Mouse (Mus musculus): Measurements from ENCODE around the gene Dync1i1.

Gene Dync1i1

DNA sequence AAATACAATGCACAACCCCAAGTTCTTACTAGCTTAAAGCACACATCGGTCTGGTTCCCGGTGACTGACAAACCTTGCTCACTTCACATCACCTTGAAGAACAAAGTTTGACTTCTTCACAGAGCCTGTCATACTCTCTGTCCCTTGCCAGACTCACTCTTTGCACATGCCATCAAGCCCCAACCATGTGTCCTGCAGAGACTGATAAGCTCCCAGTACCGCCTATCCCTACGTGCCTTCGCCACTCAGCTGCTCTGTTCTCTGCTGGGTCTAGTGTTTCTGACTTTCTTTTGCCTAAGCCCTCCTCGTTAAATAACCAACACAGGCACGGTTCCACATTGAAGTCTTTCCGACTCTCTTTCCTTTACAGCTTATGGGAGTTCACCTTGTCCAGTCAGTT, 244.2 kb downstream of the Dync1i1 start:
- DNase-seq (ENCODE audit: low spot score): no peak

- DNase-seq (ENCODE audit: low spot score): no peak
These were observed 250.8 kb downstream of the Dync1i1 start for GRCm38 (mm10) chr6:5976241-5976640.

GRCm38 (mm10) chr6:5977238-5977920, 251.9 kb downstream of the Dync1i1 start:
- DNase-seq (ENCODE audit: low spot score): no peak

- DNase-seq (ENCODE audit: low spot score): no peak
These were observed 265.8 kb downstream of the Dync1i1 start for GRCm38 (mm10) chr6:5991243-5991642.

DNA sequence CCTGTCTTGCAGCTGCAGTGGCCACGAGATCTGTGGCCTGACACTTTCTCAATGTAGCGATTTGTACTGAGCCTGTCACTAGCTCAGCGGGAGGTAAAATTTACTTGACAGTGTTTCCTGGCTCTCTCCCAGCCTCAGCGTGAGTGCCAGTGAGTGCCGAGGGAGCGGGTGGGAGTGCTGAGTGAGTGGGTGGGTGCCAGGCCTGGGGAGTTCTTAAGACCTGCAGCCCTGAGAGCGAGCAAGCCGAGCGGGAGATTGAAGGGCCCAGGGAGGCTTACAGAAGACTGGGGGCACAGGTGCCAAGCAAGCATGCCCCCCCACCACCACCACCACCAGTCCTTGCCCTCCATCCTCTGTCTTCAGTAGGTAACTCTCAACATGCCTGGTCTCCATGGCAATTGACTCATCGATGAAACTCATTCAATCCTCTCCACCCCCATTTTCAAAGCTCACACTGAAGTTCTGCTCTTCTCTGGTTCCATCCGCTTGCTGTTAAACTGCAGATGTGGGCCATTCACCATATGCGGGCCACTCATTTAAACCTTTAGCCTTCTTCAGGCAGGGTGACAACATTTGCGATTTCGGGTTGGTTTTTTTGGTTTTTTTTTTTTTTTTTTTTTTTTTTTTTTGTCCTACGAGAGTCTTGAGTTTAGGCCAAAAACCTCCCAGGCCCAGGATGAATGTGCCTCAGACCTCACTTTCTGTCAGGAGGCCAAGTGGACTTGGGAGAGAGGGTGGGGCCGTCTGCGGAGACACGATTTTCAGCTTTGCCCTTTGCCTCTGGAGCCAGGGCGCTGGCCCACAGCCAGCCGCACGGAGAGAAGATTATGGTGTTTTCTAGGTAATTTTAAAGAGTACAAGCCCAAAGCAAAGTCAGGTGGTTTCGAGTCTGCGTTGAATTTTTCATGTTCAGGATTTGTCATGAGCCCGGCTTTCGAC, 266.6 kb downstream of the Dync1i1 start:
- DNase-seq (ENCODE audit: low spot score): no peak

DNA sequence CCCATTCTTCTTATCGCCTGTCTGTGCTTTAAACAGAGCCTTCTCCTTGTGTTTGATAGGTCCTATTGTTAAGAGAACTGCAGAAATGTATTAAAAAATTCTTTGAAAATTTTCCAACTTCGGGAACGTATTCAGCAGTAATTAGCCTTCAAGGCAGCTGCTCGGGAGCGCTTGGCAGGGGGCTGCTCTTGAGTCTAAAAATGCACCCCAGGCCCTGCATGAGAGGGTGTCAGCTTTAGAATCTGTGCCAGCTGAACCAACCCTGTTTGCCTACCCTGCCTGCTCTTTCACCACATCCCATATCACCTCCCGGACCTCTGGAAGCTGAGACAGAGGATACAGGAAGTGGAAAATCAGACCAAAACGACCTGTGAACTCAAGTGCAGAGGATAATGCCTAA, 267.6 kb downstream of the Dync1i1 start:
- DNase-seq (ENCODE audit: low spot score): no peak

GRCm38 (mm10) chr6:5997535-5997934, 272.1 kb downstream of the Dync1i1 start:
- no peak for DNase-seq (ENCODE audit: low spot score)

DNA sequence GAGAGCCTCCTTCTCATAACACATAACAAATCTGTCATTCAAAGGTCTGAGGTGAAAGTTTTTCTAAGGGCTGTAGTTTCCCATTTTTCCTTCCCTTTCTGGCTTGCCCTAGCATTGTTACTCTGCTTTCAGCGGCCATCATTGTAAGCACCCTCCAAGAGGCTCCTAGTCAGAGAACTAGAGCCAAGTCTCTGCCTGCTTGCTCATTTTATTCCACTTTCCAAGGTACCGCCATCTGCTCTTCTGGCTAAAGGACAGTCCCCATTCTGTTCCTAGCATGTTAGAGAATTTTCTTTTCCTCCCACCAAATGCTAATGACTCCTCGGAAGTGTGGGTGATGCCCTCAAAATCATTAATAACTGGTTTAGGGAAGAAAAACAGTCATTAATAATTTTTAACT, 276.6 kb downstream of the Dync1i1 start:
- DNase-seq (ENCODE audit: low spot score): no peak

DNA sequence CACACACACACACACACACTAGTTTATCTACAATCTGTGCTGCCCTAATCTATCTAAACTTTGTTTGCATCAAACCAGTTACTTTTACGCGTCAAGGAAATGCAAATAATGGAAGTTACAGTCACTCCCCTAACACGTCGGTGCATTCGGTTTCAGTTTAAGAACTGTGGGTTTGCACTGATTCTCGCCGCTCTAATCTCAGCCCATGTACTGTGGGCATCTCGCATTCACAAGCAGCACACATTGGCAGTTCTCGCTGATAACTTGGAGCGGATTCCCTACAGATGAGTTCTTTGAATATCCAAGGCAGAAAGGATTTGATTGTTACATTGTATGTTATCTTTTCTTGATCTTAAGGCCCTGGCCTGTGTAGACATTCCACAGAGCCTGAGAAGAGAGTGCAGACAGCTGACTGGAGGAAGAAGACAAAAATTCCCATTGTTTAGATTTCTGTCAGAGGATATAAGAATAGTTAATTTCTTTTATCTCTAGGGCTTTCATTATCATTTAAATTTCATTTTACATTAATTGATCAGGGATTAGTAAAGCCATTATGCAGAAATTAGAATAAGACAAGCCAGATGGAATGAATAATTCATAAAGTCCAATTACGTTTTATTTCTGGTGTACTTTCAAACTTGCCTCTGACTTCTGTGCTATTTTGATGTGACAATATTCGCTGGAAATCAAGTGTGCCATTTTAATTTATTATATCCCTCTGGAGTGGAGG, 279.5 kb downstream of the Dync1i1 start:
- DNase-seq (ENCODE audit: low spot score): no peak

GRCm38 (mm10) chr6:6005762-6006431, 280.5 kb downstream of the Dync1i1 start:
- DNase-seq (ENCODE audit: low spot score): no peak

DNA sequence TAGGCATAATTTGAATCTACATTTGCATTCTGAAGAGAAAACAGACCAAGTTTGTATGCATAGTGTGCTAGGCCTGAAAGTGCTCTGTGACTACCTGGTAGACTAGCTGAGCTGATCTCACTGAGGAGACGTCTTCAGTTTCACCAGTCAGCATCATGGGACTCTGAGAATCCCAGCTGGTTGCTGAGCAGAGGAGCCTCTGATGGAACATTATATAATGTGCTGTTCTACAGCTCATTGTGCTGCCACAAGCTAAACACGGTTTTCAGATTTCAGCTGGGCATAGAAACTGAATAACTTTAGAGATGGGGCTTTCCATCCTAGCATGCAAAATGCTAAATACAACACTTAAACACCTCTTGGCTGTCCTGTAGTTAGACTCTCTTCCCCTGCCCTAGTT, 285.9 kb downstream of the Dync1i1 start:
- DNase-seq (ENCODE audit: low spot score): no peak

- DNase-seq (ENCODE audit: low spot score): no peak
These were observed 290.2 kb downstream of the Dync1i1 start for GRCm38 (mm10) chr6:6015616-6016015.

GRCm38 (mm10) chr6:6016931-6017330, 291.5 kb downstream of the Dync1i1 start:
- no peak for DNase-seq (ENCODE audit: low spot score)

DNA sequence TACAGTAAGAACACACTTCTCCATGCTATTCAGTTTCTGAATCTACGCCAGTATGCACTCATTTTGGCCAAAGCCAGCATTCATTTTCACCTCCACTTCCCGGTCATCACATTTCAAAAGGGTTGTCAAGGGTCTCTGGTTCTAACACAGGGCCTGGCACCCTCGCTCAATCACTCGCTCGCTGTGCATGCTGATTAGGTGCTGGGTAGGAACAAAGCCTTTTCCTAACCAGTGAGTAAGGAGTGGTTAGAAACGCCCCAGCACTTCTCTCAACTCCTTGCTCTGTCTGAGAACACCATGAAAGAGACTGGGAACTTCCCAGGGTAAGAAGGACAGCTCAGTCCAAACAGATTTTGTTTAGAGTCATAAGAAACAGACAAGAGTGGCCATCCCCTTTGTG, 298.5 kb downstream of the Dync1i1 start:
- no peak for DNase-seq (ENCODE audit: low spot score)

GRCm38 (mm10) chr6:6027664-6028063, 302.2 kb downstream of the Dync1i1 start:
- DNase-seq (ENCODE audit: low spot score): no peak

GRCm38 (mm10) chr6:6038773-6039550, 313.5 kb downstream of the Dync1i1 start:
- DNase-seq (ENCODE audit: low spot score): no peak

DNA sequence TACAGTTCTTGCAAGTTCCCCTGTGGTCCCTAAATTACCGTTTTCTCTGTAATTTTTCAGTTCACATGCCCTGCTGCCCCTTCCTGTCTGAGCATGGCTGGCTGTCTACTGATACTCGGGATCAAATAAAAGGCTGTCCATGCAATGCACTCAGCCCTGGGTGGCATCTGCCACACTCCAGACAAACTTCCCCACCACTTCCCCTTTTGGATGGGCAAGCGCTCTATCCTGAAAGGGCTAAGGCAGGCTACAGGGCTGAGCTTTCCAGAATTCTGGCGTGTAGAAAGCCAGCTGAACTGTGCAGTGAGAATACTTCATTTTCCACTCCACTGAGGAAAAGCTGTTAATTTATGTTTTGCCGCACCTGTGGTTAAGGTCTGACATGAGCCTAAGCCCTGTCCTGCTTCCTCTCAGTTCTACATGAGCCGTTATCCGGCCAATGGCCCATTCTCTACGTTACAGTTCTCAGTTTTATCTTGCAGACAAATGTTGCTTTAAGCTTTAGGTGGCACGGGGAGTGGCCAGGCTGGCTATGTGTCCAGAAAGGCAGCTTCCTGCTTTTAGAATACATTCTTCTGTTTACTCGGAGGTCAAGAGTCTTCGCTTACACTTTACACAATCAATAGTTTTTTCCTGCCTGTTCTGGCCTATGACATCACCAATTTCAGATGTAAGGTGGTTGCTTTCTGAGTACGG, 321.4 kb downstream of the Dync1i1 start:
- DNase-seq (ENCODE audit: low spot score): no peak

DNA sequence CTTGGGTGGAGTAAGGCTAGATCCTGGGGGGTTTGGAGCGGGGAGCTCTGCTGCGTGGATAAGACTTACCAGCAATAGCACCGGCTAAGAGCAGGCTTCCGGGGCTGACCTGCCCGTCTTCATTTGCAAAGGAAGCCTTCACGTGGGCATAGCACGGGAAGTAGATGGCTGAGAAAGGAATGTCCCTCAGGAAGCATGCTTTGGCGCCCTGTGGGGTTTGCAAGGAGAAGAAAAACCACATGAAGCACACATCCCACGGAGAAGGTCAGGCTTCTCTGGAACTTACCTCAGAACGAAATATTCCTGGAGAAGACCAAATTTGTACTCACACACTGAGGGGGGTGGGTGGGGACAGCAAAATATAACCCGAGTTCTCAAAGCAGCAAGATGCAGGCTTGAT, 327.3 kb downstream of the Dync1i1 start:
- DNase-seq (ENCODE audit: low spot score): no peak

- no peak for DNase-seq (ENCODE audit: low spot score)
These were observed 328.5 kb downstream of the Dync1i1 start for GRCm38 (mm10) chr6:6053946-6054345.

- DNase-seq (ENCODE audit: low spot score): no peak
These were observed 333.1 kb downstream of the Dync1i1 start for GRCm38 (mm10) chr6:6058548-6058947.

GRCm38 (mm10) chr6:6067201-6067600, 341.8 kb downstream of the Dync1i1 start:
- DNase-seq (ENCODE audit: low spot score): no peak
